Mouse (Mus musculus) forebrain, embryonic 11.5 days (tissue): ENCODE data around the gene Btnl1. TPM values are rescaled to one million over a fixed set of nuclear protein-coding genes. Genes with fewer than 3 reads are reported as not detected.

Experiments
- ATAC-seq: fragments of 200-750 bp; cut with Nextera tagmentation; replicated peaks from 2 replicates; pipeline ENCODE4 v1.8.0; 2017; ENCODE audit warnings: moderate TSS enrichment; ENCODE audit not compliant: low FRiP score
- DNase-seq: peaks from one replicate; pipeline ENCODE4 v3.0.0-alpha.2; 2017; ENCODE audit warnings: low spot score
- H3K27ac ChIP-seq: fragments of 300-500 bp; sonication (generic); 2 replicates; pipeline ENCODE4 v1.5.1; 2014; ENCODE audit warnings: low read depth, low read length
- H3K27me3 ChIP-seq: fragments of 300-500 bp; sonication (generic); 2 replicates; pipeline ENCODE4 v1.6.1; 2014; ENCODE audit warnings: mild to moderate bottlenecking, low read length, mixed read lengths; ENCODE audit not compliant: control insufficient read depth, insufficient read depth
- H3K36me3 ChIP-seq: fragments of 300-500 bp; sonication (generic); 2 replicates; pipeline ENCODE4 v1.6.1; 2014; ENCODE audit warnings: mild to moderate bottlenecking, low read length, moderate library complexity, mixed read lengths; ENCODE audit not compliant: control insufficient read depth, insufficient read depth
- H3K4me1 ChIP-seq: fragments of 300-500 bp; sonication (generic); replicated peaks from 2 replicates; pipeline ENCODE4 v1.6.1; 2014; ENCODE audit warnings: low read length, mixed read lengths; ENCODE audit not compliant: control insufficient read depth, insufficient read depth
- H3K4me2 ChIP-seq: fragments of 300-500 bp; sonication (generic); 2 replicates; pipeline ENCODE4 v1.6.1; 2014; ENCODE audit warnings: low read depth, mild to moderate bottlenecking, low read length, moderate library complexity, mixed read lengths; ENCODE audit not compliant: severe bottlenecking
- H3K4me3 ChIP-seq: fragments of 300-500 bp; sonication (generic); 2 replicates; pipeline ENCODE4 v1.5.1; 2014; ENCODE audit warnings: low read depth, low read length
- H3K9ac ChIP-seq: fragments of 300-500 bp; sonication (generic); 2 replicates; pipeline ENCODE4 v1.6.1; 2014; ENCODE audit warnings: low read length
- H3K9me3 ChIP-seq: fragments of 300-500 bp; sonication (generic); 2 replicates; pipeline ENCODE4 v1.6.1; 2016; ENCODE audit warnings: low read length, mixed read lengths; ENCODE audit not compliant: control insufficient read depth
- WGBS: fragments of 180-500 bp; shearing (Covaris S2); extraction: QIAGEN DNeasy Blood & Tissue Kit; methylation state at CpG from one replicate; pipeline ENCODE4 v1.1.7; 2014; 5-methylcytosine and 5-hydroxymethylcytosine counted together
- polyA plus RNA-seq: library from polyadenylated mRNA; unstranded; fragments of >200 nt; fragmentation: Nextera tagmentation; extraction: Ambion mirVana; gene quantifications from 2 replicates; pipeline ENCODE4 v1.2.1, GENCODE M21; 2014

Btnl1 gene
- polyA plus RNA-seq, 1 experiment from 2014 or later, result not detected

DNA sequence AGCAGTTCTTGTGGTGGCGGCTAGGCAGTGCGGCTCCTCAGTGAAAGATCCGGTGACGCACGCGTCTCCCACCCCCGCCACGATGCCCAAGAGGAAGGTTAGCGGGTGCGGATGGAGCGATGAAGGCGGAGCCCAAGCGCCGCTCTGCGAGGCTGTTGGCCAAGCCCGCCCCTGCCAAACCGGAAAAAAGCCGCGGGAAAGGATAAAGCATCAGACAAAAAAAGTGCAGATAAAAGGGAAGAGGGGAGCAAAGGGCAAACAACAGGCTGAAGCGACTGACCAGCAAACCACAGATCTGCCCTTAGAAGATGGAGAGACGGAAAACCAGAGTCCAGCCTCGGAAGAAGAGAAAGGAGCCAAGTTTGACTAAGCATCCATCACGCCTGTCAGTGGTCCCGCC is 15.4 kb downstream of the Btnl1 start:
- DNase-seq (peak; percentile 72), ATAC-seq (peak; percentile 55; the same call in 1 of the 2 replicates)
- H3K4me1 ChIP-seq, result no peaks in the 10 kb centered on the region
- peak overlapping the region; percentile 24 for H3K4me3 ChIP-seq
- H3K9me3 ChIP-seq, result no peaks in the 10 kb centered on the region
- H3K36me3 ChIP-seq, result no peaks in the 10 kb centered on the region
- H3K4me2 ChIP-seq, result peak overlapping the region; percentile 54
- peak overlapping the region; percentile 51 for H3K9ac ChIP-seq
- H3K27ac ChIP-seq, result no peak overlapping the region
- H3K27me3 ChIP-seq, result no peaks in the 10 kb centered on the region; the same call in 1 of the 2 replicates
- WGBS, result 5% methylated on average over 24 of the region's 24 CpGs

DNA sequence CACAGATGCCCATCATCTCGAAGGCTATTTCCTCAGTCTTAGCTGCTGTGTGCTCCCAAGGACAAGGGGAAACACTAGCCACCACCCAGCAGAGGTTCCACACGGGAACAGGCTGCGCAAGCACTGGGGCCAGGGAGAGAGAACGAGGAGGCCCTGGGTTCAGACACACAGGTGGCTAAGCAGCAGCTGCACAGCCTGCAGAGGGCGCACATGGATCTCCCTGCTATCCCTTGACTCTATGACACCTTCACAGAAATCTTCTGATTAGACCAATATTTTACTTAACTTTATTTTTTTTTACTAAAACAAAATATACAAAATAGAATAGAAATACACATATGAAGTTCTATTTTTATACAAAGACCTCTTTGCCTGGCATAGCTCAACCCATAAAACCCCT is 20.4 kb downstream of the Btnl1 start:
- 67% methylated on average over 5 of the region's 5 CpGs for WGBS
- no peaks in the 10 kb centered on the region for H3K9me3 ChIP-seq
- no peak overlapping the region for H3K4me3 ChIP-seq
- no peak for DNase-seq
- no peak overlapping the region for H3K9ac ChIP-seq
- no peaks in the 10 kb centered on the region for H3K4me1 ChIP-seq
- no peak for ATAC-seq
- H3K27ac ChIP-seq, result no peak overlapping the region
- H3K27me3 ChIP-seq, result no peaks in the 10 kb centered on the region
- H3K36me3 ChIP-seq, result no peaks in the 10 kb centered on the region
- no peak overlapping the region for H3K4me2 ChIP-seq

DNA sequence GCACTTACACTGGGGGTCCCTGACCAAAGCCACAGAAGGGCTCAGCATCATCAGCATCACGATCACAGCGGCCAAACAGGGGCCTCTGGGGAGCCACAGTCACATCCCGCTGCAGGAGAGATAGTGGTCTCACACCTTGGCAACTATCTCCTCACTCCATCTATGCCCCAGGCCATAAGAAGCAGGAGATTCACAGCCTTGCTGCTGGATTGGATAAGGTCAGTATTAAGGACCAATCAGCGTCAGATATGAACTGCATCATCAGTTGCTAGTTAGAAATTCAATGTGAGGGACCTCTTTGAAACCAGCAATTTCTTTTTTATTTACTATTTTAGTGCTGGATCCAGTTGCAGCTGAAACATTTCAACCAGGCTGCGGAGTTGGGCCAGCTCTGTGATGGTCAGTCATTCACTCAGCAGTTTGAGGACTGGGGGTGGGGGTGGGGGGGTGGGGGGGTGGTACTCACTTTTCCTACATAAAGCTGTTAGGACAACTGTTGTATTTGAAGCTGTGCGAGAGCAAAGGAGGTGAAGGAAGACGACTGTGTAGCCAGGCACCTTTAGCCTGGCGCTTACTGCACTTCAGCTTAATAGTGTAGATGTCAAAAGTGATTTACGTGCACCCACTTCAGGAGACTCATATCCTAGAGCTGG is 21.3 kb downstream of the Btnl1 start:
- no peaks in the 10 kb centered on the region for H3K9me3 ChIP-seq
- H3K36me3 ChIP-seq, result no peaks in the 10 kb centered on the region
- H3K27ac ChIP-seq, result no peak overlapping the region
- peak overlapping the region; percentile 51 for H3K4me3 ChIP-seq
- DNase-seq (peak; percentile 57), ATAC-seq (peak; percentile 75)
- WGBS, result 16% methylated on average over 9 of the region's 9 CpGs
- H3K4me2 ChIP-seq, result peak overlapping the region; percentile 72; the same call in 1 of the 2 replicates
- H3K4me1 ChIP-seq, result no peaks in the 10 kb centered on the region
- peak overlapping the region; percentile 90; the same call in 1 of the 2 replicates for H3K9ac ChIP-seq
- no peaks in the 10 kb centered on the region for H3K27me3 ChIP-seq

DNA sequence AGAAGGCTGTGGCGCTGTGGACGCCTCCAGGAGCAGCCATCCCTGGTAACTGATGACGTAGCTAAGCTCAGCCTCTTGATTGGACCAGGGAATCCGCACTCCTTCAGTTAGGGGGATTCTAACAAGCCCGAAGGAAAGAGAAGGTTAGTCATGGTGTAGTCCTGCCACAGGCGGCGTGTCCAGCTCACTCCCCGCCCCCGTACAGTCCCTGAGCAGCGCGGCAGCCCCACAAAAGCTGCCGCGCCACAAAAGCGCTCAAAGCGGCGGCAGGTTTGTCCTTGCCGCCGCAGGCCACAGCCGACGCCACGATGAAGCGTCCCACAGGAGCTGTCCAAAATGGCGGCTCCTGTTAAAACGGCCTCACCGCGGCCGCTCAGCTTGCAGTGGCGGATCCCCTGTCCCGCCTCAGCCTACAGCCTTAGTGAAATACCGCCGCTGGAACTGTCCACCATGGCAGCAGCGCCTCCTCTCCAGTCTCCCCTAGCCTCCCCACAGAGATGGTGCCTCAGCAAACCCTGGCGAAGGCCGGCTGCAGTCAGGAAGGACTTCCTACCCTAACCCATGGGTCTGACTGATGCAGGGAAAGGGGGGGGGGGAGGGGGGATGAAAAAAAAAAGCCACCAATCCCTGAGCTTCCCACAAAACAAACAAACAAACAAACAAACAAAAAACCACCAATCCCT is 21.9 kb downstream of the Btnl1 start, which contains the start of gene BC051142:
TSS of gene BC051142 (plus strand) at position 110 of the 683 bp plus-strand sequence.
- Histone ChIP-seq H3K27me3 (no peaks in the 10 kb centered on the region), H3K9me3 (no peaks in the 10 kb centered on the region), H3K4me1 (no peaks in the 10 kb centered on the region), H3K27ac (peak within 1 kb of the TSS; percentile 91), H3K9ac (peak within 1 kb of the TSS; percentile 90), H3K4me2 (peak within 1 kb of the TSS; percentile 72), H3K36me3 (no peaks in the 10 kb centered on the region), H3K4me3 (peak within 1 kb of the TSS; percentile 51)
- WGBS, result 6% methylated on average over 34 of the region's 34 CpGs
- DNase-seq (peak; percentile 83), ATAC-seq (peak; percentile 96)

DNA sequence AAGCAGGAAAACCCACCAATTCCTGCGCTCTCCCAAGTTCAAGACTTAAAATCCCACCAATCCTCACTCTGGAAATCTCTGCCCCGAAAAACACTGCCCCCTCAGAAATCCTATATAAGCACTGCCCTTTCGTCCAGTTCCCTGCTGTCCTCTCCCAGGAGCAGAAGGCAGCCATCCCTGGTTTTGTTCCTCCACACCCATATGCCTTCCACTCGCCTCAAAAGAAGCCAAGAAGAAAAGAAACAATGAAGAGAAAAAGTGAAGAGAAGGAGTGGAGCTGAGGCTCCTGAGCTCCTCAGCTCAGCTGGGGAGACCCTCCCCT is 22.4 kb downstream of the Btnl1 start:
- ATAC-seq, result no peak
- Histone ChIP-seq H3K9ac (peak overlapping the region; percentile 90), H3K27me3 (no peaks in the 10 kb centered on the region), H3K4me1 (no peaks in the 10 kb centered on the region), H3K9me3 (no peaks in the 10 kb centered on the region), H3K36me3 (no peaks in the 10 kb centered on the region), H3K27ac (no peak overlapping the region), H3K4me3 (peak overlapping the region; percentile 51), H3K4me2 (peak overlapping the region; percentile 72)
- 50% methylated on average over 4 of the region's 4 CpGs for WGBS
- DNase-seq, result no peak

DNA sequence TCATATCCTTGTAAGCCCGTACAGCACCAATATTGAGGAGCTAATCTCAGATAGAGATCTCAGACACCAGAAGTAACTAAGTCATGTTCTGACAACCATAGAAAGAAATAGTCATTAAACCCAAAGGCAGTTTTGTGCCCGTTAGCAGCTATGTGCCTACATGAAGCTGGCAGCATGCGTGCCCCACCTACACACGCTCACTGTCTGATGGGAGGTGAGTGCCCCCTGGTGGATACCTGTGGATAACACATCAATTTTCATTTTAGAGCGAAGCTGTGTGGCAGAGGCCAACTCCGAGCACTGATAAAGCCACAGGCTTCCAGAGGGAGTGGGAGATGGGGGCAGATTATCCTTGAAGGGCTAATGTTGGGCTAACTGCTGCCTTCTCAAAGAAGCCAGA is 34.2 kb downstream of the Btnl1 start:
- Histone ChIP-seq H3K27me3 (no peaks in the 10 kb centered on the region), H3K9me3 (no peaks in the 10 kb centered on the region), H3K27ac (no peak overlapping the region), H3K4me3 (no peak overlapping the region), H3K36me3 (no peaks in the 10 kb centered on the region), H3K4me2 (no peak overlapping the region), H3K4me1 (no peaks in the 10 kb centered on the region), H3K9ac (no peak overlapping the region)
- 27% methylated on average over 6 of the region's 6 CpGs for WGBS
- DNase-seq (peak; percentile 75), ATAC-seq (0 out of 2 replicates have a peak, but pooled peaks have one; percentile 18)

DNA sequence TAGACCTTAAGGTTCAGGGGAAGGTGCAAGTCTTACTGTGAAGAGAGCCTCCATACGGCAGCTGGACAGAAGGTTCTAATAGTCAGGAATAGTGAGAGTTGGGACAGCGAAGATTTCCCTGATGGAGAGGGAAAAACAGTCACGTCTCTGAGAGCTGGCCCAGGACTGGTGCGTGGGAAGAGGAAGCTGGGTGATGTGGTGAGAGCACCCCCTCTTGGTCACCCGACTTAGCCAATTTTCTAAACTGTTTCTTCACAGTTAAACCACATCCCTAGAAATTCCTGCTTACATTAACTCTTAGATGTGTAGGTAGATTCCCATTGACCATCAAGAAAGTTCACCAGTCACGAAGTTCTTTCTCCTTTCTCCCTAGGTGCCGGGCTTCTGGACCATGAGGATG is 43.1 kb downstream of the Btnl1 start:
- H3K4me2 ChIP-seq, result no peak overlapping the region
- no peak overlapping the region for H3K9ac ChIP-seq
- H3K4me1 ChIP-seq, result no peaks in the 10 kb centered on the region
- no peak overlapping the region for H3K4me3 ChIP-seq
- H3K9me3 ChIP-seq, result no peaks in the 10 kb centered on the region
- WGBS, result 75% methylated on average over 7 of the region's 7 CpGs
- H3K27me3 ChIP-seq, result no peaks in the 10 kb centered on the region
- H3K27ac ChIP-seq, result no peak overlapping the region
- H3K36me3 ChIP-seq, result no peaks in the 10 kb centered on the region
- ATAC-seq (no peak), DNase-seq (no peak)

DNA sequence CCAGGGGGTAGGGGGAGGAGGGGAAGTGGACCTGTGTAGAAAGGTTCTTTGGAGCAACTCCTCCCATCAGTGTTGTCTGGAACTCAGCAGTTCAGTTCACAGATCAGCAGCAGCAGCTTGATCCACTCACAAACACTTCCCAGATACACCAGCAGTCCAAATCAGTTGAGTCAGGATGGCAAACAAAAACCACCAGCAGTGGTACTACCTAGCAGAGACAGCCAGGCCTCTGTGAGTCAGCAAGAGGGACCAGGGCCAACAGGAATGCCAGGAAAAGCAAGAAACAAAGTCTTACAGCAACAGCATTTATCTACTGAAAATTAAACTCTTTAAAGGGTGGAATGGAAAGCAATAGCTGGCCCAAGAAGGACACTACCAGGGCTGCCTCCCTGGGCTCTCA is 50.7 kb downstream of the Btnl1 start:
- Histone ChIP-seq H3K27me3 (no peaks in the 10 kb centered on the region), H3K4me1 (no peaks in the 10 kb centered on the region), H3K36me3 (no peaks in the 10 kb centered on the region), H3K9me3 (no peaks in the 10 kb centered on the region), H3K27ac (no peak overlapping the region), H3K4me3 (no peak overlapping the region), H3K4me2 (no peak overlapping the region), H3K9ac (no peak overlapping the region)
- ATAC-seq (no peak), DNase-seq (no peak)
